Mouse (Mus musculus): ENCODE measurements around the gene Fev.

Fev gene

DNA sequence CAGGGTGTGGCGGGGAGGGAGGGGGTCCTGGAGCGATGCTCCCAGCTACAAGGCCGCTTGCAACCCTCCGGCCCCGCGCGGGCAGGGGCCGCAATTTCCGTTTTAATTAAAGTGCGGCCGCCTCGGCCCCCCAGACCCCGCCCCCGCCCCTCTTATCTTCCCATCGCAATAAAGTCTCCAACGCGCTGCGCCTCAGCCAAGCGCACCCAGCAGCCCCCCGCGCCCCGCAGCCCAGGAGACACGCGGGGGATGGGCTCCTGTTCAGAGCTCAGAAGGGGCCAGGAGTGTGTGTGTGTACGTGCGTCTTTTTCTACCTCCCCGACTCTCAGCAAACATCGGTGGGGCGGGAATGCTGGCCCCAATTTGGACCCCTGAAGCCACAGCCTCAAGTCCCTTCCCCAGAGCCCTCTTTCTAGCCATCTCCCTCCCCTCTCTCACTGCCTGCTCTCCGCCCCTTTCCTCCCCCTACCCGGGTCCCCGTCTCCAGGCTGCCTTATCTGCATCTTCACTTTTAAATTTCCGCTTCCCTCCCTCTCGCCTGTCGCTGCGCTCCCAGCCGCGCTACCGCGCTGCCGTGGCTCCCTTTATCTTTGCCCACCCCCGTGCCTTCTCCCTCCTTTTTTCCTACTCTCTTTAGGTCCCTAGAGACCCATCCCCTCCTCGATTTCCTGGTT is at the start of gene Fev:
Gene Fev (minus strand): TSS at position 51 of the 674 bp plus-strand sequence.
- DNase-seq = peak; percentile 17

DNA sequence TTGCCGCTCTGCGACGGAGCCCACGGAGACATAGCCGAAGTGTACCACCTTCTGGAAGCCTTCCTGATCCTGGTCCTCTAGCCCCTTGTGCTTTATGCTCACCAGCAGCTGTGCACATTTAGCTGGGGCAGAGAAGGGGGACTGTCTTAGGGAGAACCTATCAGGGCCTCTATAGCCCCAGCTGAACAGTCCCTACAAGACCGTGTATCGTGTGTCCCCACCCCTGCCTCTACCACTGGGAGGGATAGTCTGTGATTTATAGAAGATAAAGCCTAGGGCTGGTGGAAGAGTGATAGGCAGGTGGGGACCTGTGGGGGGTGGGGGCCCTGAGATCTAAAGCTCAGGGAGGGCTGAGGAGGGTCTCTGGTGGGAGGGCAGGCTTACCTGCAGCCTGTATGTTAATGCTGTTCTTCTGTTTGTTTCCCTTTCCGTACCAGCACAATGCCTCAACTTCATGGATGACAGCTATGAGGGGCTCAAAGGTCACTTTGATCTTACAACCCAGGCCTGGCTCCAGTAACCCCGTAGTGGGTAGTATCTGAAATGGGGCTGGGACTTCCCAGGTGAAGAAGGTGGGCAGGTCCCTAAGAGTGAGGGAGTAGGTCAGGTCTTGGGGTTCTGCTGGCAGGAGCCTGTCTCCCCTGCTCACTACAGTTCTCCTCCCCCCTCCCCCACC is 42.5 kb upstream of the Fev start:
- no peak for DNase-seq

DNA sequence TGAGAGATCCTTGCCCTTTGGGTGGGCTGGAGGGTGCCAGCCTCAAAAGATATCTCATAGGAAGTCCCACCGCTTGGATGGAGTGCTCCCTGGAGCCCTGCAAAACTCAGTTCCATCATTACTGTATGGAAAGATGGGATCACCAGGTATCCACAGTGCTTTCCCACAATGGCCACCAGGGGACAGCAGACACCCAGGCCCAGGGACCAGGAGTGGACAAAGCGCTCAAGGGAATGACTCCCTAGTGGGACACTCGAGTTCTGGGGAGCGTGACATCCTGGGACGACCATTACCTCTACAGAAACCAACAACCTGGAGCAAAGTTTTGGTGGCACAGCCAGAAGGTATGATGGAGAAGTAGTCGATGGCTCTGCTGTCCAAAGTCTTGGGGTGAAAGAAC is 41.5 kb upstream of the Fev start:
- DNase-seq = peak; percentile 49

DNA sequence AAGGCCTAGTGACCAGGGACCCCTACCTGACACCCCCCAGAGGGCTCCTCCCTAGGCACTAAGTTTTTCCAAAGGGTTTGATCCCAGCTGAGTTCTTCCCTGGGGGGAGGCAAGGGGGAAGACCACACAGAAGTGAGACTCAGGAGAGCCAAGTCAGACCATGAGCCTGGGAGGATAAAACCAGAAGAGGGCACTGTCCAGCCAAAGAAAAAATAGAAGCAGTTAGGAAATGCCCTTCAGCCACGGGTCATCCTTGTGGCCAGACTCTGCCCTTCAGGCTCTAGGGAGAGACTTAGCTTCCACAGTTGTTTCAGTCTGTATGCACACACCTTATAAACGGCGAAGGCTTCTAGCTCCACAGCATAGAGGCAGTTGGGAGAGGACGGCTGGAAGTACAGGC is 39.2 kb upstream of the Fev start:
- no peak for DNase-seq

DNA sequence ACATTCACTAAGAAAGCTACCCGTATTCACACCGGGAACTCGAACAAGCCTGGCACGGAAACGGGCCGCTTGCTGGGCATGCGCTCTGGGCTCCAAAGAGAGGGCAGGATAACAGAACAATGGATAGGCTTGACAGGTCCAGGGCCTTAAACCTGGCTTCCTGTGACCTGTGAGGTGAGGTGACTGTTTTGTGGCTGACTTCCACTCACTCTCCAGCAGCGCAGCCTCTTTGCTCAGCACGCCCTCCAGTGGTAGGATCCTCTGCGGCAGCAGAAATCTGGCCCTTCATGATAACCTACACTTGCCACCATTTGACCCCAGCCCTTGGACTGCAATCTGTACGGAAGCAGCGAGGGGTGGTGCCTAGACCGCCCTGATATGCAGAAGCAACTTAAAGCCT is 30.5 kb upstream of the Fev start:
- peak; percentile 25 for DNase-seq

DNA sequence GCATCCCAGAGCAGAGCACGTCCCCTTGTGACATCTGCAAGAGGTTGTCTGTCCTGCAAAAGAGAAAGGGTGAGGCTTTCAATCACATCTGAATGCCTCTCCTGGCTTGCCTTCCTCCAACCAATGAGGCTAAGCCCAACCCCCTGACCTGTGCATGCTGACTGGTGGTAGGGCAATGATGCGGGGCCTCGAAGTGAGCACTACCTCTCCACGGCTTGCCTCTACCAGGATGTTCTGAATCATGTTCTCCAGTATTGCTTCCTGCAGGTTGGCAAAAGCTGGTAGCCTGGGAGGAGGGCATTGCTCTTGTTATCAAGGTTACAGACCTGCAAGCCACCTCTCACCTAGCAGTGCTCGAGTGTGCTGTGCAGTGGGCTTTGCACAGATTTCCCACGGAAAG is 17.0 kb upstream of the Fev start:
- DNase-seq = no peak

DNA sequence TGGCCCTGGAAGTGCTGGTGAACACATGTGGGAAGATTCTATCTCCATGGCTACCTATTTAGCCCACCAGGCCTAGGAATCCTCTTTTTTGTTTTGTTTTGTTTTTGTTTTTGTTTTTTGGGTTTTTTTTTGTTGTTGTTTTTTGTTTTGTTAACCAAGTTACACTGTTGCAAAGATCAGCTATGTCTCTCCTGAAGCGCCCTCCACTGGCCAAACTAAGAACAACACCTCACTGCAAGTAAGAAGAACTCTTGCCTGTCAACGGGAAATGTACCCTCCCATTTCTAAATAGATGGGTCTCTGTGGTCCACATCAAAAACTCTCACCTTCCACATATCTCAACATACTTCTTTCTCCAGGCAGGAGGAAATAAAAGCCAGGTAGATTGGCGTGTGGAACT is 16.5 kb upstream of the Fev start:
- DNase-seq = peak; percentile 57

DNA sequence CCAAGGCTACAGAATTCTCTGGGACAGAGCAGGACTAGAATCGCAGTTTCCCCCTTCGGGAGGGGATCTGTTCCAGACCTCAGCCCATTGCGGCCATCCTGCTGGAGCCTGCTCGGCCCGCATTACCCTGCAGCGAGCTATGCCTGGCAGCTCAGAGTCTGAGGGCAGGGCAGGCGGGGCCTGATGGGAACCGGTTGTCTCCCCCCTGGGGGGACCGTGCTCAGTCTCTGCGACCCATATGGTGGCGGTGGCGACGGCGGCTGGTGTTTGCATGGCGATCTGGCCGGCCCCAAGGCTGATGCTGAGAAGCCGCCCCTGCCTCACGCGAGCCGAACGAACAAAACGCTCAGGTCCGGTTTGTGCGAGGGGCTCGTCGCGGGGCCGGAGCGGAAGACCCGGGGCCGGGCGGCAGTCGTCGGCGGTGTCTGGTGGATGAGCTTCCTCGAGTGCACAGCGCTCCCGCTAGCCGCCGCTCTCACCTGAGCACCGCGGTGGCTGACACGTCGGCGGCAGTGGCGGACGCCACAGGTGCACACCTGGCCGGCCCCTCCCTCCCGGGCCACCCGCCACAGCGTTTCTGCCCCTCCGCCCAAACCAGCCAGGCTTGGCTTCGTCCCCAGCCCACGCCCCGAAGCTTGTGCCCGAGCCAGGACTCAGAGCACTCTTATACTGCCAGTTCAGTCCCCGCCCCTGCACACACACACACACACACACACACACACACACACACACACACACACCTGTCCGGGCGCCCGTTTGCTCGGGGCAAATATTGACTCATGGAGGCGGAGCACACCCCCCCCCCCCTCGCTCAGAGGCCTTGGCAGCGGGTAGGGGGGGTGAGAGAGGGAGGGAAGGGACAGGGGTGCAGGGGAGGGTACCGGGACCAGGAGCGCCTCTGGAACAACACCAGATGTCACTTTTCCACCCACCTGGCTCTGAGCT is 15.4 kb upstream of the Fev start:
- DNase-seq = peak; percentile 44

DNA sequence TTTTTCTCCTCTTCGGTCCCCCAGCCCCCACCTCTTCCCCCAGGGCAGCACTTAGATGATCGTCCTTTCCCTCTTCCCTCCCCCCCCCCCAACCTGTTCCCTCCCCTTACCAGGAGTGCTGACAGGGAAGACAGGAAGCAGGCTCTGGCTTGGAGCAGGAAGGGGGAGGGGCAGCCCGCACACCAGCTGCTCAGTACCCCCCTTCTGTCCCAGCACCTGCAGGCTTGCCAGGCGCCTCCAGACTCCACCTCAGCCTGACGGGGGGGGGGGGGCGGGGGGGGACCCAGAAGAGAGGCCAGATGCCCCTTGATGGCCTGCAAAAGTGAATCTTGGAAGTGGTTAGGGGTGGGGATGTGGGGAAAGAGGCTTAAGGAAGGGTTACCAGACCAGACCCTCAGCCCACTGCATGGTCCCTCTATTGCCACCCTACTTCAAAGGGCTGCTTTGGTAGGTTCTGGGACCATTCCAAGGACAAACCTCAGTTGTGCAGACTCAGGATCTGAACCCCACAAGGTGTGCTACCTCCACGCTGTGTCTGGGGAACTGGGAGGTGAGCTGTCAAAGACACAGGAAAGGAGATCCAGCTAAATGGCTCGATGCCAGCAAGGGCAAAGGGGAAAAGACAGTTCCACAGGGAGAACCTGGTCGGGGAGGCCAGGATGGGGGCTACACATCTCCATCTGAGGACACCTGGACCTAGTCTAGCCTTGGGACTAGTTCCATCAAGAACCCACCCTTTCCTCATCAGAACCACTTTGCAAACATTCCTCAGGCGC is 13.6 kb upstream of the Fev start:
- DNase-seq = no peak

DNA sequence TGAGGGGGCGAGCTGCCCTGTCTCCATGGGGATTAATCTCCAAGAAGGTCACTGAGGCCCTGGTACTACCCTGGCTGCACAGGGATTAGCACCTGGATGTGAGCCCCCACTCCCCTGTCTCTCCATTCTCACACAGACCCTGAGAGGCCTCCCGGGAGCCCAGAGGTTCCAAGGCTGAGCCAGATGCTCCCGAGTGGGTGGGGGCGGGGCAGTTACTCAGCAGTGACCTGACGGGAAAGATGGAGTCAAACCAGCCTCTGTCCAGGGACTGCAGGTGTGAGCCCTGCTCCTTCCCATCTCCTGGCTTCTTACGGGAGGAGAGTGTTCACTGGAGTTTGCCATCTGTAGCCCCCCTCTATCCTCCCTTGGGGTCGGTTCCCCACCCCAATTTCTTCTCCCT is 12.8 kb upstream of the Fev start:
- DNase-seq = peak; percentile 30

DNA sequence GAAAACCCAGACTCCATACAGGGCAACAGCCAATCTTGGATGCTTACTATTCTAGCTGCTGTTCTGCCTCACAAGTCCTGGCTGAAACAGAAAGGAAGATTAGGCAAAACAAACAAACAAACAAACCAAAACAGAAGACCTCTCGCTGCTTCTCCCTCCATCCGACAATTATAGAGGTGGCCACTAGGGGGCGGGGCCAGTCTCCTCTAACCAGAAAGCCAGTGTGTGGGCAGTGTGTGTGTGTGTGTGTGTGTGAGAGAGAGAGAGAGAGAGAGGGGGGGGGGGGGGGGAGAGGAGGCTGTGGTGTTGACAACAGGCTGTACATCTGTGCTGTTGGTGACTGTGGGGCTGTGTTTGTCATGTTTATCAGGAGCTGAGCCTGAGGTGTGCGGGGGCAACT is 9.7 kb upstream of the Fev start:
- peak; percentile 70 for DNase-seq

DNA sequence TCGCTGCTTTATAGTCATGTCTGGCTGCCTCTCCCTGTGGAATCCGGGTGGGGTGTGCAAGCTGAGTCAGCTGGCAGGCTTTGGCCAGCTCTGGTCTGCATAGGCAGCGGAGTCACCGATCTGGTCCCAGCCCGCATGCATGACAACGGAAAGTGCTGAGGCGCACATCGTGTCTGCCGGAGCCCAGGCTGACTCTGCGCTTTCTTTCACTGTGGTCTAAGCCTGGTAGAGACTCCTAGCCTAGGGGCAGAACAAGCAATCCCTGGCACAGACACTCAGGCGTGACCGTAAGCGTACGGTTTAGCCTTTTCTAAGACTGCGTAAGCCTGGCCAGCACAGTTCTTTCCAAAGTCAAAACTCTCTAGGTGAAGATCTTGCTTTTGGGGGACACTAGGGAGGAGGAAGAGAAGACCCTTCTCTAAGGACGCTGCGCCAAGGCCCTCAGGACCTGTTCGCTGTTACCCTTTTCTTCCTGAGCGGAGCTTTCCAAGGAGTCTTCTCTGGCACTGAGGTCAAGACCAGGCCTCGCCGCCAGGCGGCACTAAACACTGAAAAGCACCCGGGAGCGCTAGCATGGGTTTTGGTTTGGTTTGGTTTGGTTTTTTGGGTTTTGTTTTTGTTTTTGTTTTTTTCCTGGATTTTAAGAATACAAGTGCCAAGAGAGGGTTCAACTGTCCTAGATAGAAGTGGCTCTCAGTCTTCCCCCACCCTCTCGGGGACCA is 8.1 kb upstream of the Fev start, which contains the start of gene Cryba2:
Gene Cryba2 (minus strand): TSS at position 10 of the 722 bp plus-strand sequence.
- DNase-seq = peak; percentile 78

DNA sequence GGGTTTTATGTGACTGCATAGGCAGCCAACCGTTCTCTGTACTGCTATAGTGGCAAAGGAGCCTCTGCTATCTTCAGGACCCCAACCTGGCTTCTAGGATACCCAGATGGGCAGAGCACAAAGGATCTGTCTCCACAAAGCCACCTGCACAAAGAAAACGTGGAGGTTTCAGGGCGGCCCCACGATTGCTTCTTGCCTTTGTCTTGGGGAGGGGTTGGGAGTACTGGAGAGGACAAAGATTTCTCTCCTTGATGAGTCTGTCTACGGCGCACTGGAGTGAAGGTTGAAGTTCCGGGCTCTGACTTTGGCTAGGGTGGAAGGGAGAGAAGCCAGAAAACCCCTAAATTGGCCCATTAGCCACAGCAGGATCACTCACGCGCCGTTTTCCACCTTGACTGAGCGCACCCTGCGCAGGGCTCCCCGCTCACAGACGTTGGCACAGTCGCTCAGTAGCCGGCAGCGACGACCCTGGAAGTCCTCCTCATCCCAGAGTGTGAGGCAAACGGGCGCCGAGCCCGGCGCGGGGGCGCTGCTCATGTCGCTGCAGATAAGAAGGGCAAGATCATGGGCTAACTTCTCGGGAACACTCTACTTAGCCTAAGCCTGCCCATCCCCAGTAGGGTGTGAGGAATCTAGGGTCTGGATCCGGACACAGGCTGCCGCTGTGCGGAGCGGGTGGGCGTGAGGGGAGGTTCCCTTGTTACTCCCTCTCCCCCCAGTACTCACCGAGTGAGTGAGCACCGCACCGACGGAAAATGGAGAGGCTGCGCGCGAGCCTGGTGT is 7.3 kb upstream of the Fev start:
- DNase-seq = peak; percentile 29

DNA sequence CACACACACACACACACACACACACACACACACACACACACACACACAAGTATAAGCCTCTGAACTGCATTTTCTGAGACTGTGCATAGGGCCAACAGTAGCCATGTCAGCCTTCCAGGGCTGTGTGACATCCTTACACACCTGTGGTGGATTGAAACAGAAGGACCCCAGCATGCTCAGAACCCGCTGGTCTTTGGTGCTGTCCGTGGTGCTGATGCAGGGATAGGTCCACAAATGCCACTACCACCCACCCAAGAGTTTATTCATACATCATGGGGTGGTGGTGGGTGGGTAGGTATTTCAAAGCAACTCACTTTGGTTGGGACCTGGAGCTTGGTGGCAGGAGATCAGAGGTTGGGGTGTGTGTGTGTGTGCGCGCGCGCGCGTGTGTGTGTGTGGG is 6.3 kb upstream of the Fev start:
- DNase-seq = peak; percentile 76

DNA sequence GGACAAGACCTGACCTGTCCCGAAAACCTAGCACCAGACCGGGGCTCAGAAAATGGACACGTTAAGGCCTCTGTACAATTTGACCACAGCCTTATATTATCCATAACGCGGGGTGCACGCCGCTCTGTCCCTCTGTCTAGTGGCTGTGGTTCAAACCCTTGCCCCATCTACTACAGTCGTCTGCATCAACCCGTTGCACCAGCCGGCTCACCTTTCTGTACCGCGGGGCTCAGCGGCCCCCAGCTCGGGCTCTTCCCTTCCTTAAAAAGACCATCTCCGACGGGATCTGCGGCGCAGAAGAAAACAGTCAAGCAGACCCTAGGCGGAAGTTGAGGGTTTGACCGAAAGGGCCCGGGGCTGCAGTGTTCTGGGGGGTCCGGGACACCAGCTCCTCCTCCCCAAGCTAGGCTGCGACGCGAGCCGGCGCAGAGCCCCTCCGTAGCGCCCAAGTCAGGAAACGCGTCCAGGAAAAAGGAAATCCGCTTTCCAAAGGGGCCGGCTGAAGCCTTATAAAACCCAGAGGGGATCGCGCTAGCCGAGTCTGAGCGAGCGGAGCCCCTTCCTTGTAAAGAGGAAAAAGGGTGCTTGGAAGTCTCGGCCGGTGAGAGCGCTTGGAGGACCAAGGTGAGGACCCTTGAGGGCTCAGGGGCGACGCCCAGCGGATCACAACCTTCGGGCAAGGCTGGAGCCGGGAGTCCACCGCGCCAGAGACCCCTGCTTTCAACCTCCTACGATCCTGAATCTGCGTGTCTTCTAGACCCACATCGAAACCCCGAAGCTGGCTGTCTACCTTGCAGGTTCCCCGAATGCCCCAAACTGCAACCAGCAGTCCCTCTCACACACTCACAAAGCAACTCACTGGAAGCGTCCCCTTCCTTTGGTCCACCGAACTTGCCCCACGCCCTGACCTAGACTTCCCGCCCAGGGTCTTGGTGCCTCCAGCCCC is 750 bp downstream of the Fev start:
- peak; percentile 49 for DNase-seq

DNA sequence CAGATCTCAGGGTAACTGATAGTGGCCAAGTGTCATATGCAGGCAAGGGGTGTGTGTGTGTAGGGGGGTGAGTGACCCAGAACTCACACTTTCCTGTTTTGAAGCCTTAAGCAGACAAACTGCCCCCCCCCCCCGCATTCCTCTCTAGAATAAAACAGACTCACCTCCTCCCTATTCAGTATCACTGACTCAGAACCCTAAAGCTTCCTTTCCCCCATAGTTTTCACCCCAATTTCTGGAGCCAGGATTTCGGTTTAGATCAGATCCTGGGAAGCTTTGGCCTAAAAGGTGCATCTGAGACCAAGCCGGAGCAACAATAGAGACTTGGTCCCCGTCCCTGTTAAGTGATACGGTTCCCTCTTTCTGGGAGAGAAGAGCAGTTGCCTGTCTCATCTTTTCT is 1.8 kb downstream of the Fev start:
- no peak for DNase-seq

DNA sequence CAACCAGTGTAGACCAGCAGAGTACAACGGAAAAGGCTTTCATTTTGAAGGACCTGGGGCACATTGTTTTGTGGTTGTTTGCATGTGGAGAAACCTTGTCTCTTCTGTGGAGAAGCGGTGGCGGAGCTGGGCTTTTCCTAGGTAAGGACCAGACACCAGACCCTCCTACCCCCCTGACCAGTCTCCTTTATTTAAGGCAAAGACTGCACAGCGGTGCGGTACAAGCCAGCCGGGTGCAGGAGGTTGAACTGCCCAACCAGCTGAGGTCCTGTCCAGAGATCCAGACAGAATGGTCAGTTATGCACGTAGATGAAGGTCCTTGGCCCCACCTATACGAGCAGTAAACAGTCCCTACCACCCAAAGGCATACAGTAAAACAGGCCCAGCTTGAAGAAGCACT is 2.4 kb downstream of the Fev start:
- no peak for DNase-seq

DNA sequence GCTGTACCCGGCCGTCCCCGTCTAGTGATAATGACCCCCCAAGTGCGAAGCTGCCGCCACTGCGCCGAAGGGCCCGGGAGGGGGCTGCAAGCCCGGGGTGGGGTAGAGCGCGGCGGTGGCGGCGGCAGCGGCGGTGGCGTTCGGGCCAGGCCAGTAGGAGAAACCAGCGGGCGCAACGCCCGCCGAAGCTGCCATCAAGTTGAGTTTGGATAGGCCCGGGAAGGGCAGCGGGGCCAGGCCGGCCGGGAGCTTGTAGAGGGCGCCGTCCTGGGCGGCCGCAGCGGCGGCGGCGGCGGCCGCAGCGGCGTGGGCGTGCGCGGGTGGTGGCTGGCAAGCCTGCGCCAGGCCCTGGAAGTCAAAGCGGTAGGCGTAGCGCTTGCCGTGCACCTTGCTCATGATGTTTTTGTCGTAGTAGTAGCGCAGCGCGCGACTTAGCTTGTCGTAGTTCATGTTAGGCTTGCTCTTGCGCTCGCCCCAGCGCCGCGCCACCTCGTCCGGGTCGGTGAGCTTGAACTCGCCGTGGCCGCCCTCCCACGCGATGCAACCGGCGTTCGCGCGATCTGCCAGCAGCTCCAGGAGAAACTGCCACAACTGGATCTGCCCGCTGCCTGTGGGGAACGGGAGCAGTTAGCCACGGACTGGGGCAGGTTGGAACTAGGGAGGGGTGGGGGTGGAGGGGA is 3.0 kb downstream of the Fev start:
- DNase-seq = peak; percentile 49

DNA sequence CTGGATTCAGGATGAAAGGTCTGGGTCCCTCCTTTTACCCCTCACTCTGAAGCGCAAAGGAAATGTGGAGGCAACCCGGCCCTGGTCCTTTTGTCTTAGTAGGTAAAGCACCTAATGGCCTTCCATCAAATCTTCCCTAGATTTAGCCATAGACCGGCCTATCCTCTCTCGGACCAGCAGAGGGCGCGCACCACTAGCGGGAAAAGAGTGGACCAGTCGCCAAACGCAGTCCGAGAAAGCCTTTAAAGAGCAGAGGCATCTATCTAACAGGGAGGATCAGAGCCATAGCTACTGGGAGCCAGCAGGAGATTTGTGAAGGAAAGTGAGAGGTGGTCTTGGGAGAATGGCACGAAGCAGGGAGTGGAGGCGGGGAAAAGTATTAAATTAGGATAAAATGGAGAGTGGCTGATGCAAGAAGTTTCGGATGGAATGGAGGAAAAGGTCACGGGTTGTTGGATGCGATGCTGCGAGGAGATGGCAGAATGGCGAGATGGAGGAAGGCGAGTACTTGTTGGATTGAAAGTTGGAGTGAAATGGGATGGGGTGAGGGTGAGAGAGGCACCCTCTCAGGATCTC is 4.3 kb downstream of the Fev start:
- peak; percentile 87 for DNase-seq

All from embryo, embryonic 11 days (tissue).